Mouse (Mus musculus) liver, embryonic 15.5 days (tissue): ENCODE measurements around the gene Gmip. TPM values are rescaled to one million over a fixed set of nuclear protein-coding genes. Genes with fewer than 3 reads are reported as not detected.

Experiments
- ATAC-seq: fragments of 200-750 bp; cut with Nextera tagmentation; 2 replicates; pipeline ENCODE4 v1.8.0; 2017; ENCODE audit warnings: moderate number of reproducible peaks, mild to moderate bottlenecking, moderate library complexity; ENCODE audit not compliant: insufficient read depth
- H3K27ac ChIP-seq: fragments of 300-500 bp; sonication (generic); replicated peaks from 2 replicates; pipeline ENCODE4 v1.5.1; 2015; ENCODE audit warnings: mild to moderate bottlenecking, inconsistent platforms
- H3K27me3 ChIP-seq: fragments of 300-500 bp; sonication (generic); 2 replicates; pipeline ENCODE4 v1.6.1; 2015; ENCODE audit warnings: mild to moderate bottlenecking, inconsistent platforms
- H3K36me3 ChIP-seq: fragments of 300-500 bp; sonication (generic); replicated peaks from 2 replicates; pipeline ENCODE4 v1.6.1; 2015; ENCODE audit warnings: moderate library complexity, mild to moderate bottlenecking, inconsistent platforms
- H3K4me1 ChIP-seq: fragments of 300-500 bp; sonication (generic); replicated peaks from 2 replicates; pipeline ENCODE4 v1.6.1; 2015; ENCODE audit warnings: inconsistent platforms
- H3K4me2 ChIP-seq: fragments of 300-500 bp; sonication (generic); 2 replicates; pipeline ENCODE4 v1.6.1; 2015; ENCODE audit warnings: moderate library complexity, mild to moderate bottlenecking, inconsistent platforms
- H3K4me3 ChIP-seq: fragments of 300-500 bp; sonication (generic); replicated peaks from 2 replicates; pipeline ENCODE4 v1.5.1; 2015; ENCODE audit warnings: mild to moderate bottlenecking, inconsistent platforms
- H3K9ac ChIP-seq: fragments of 300-500 bp; sonication (generic); 2 replicates; pipeline ENCODE4 v1.6.1; 2015; ENCODE audit warnings: moderate library complexity, mild to moderate bottlenecking, inconsistent platforms
- H3K9me3 ChIP-seq: fragments of 300-500 bp; sonication (generic); replicated peaks from 2 replicates; pipeline ENCODE4 v1.6.1; 2016; ENCODE audit warnings: inconsistent platforms
- WGBS: fragments of 180-500 bp; shearing (Covaris S2); methylation state at CpG from one replicate; pipeline ENCODE4 v1.1.7; 2015; ENCODE audit warnings: mixed read lengths; ENCODE audit not compliant: insufficient replicate concordance; 5-methylcytosine and 5-hydroxymethylcytosine counted together
- polyA plus RNA-seq: library from polyadenylated mRNA; unstranded; fragments of >200 nt; fragmentation: Nextera tagmentation; extraction: Ambion mirVana; gene quantifications from 2 replicates; pipeline ENCODE4 v1.2.1, GENCODE M21; 2015

Gene Gmip
- polyA plus RNA-seq, 1 experiment from 2014 or later, result 5.7 TPM

- 85% methylated on average over 7 of the region's 7 CpGs for WGBS
- Histone ChIP-seq H3K4me1 (peaks cover 10% of the 10 kb centered on the region), H3K9me3 (no peaks in the 10 kb centered on the region), H3K36me3 (peaks cover 96% of the 10 kb centered on the region), H3K4me3 (no peak overlapping the region), H3K27me3 (no peaks in the 10 kb centered on the region), H3K4me2 (no peak overlapping the region), H3K9ac (no peak overlapping the region), H3K27ac (no peak overlapping the region)
- no peak for ATAC-seq
Observed at GRCm38 (mm10) chr8:69803366-69803765, 5.1 kb upstream of the Gmip start.

DNA sequence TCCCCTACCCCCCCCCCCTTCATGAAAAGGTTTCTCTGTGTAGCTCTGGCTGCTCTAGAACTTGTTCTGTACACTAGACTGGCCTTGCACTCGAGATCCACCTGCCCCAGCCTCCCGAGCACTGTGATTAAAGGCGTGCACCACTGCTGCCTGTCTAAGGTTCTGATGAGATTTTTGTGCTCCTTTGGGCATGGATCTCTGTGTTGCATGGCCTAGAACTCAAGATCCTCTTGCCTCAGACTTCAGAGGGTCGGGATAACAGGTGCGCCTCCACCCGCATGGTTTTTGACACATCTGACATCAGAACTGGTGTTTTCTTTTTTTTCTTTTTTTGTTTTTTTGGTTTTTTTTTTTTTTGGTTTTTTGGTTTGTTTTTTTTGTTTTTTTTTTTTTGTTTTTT lies 3.9 kb upstream of the Gmip start:
- no peaks in the 10 kb centered on the region for H3K9me3 ChIP-seq
- peaks cover 19% of the 10 kb centered on the region for H3K4me1 ChIP-seq
- no peak for ATAC-seq
- no peak overlapping the region for H3K4me2 ChIP-seq
- peaks cover 85% of the 10 kb centered on the region for H3K36me3 ChIP-seq
- H3K27me3 ChIP-seq, result no peaks in the 10 kb centered on the region
- no peak overlapping the region for H3K9ac ChIP-seq
- 80% methylated on average over 6 of the region's 6 CpGs for WGBS
- H3K4me3 ChIP-seq, result no peak overlapping the region
- no peak overlapping the region for H3K27ac ChIP-seq

GRCm38 (mm10) chr8:69805086-69805485 lies 3.4 kb upstream of the Gmip start:
- Histone ChIP-seq H3K27me3 (no peaks in the 10 kb centered on the region), H3K36me3 (peaks cover 79% of the 10 kb centered on the region), H3K4me3 (no peak overlapping the region), H3K4me2 (no peak overlapping the region), H3K4me1 (peaks cover 19% of the 10 kb centered on the region), H3K9ac (no peak overlapping the region), H3K27ac (no peak overlapping the region), H3K9me3 (no peaks in the 10 kb centered on the region)
- no peak for ATAC-seq
- 87% methylated on average over 10 of the region's 10 CpGs for WGBS

GRCm38 (mm10) chr8:69805491-69805890 lies 3.0 kb upstream of the Gmip start:
- H3K36me3 ChIP-seq, result peaks cover 75% of the 10 kb centered on the region
- no peak for ATAC-seq
- 85% methylated on average over 9 of the region's 9 CpGs for WGBS
- H3K4me1 ChIP-seq, result peaks cover 19% of the 10 kb centered on the region
- H3K9me3 ChIP-seq, result no peaks in the 10 kb centered on the region
- no peaks in the 10 kb centered on the region for H3K27me3 ChIP-seq
- no peak overlapping the region for H3K9ac ChIP-seq
- no peak overlapping the region for H3K4me2 ChIP-seq
- H3K4me3 ChIP-seq, result no peak overlapping the region
- 0 out of 2 replicates have a peak overlapping the region, but pooled peaks have one; percentile 6 for H3K27ac ChIP-seq

- no peak overlapping the region for H3K27ac ChIP-seq
Observed at GRCm38 (mm10) chr8:69807236-69807635, 1.2 kb upstream of the Gmip start.

DNA sequence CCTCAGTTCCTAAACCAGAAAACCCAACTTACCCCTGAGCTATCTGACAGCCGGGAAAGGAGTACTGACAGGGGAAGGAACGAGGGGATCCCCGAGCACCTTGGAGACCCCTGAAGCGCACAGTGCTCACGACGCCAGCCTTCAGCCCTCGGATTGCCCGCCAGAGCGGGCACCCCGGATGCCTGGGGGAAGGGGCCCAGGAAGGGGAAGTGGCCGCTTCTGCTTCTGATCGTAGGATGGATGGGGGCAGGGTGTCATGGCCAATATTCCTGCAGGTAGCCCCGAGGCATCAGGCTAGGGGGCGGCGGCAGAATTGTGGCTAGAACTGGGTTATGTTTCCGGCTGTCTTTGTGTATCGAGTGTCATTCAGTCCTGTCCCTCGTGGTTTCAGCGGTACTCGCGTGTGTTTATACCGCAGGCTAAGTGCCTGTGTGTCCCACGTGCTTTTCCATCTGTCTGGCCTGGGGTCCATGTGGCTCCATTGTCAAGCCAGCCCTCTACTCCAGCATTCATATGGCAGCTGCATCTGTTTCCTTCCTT lies 455 bp downstream of the Gmip start:
- ATAC-seq, result peak; percentile 22; the same call in 1 of the 2 replicates
- peak overlapping the region; percentile 62 for H3K4me3 ChIP-seq
- peaks cover 19% of the 10 kb centered on the region for H3K4me1 ChIP-seq
- H3K9me3 ChIP-seq, result no peaks in the 10 kb centered on the region
- H3K9ac ChIP-seq, result peak overlapping the region; percentile 48
- peaks cover 49% of the 10 kb centered on the region for H3K36me3 ChIP-seq
- no peaks in the 10 kb centered on the region for H3K27me3 ChIP-seq
- peak overlapping the region; percentile 87 for H3K4me2 ChIP-seq
- peak overlapping the region; percentile 10; the same call in 1 of the 2 replicates for H3K27ac ChIP-seq
- under 1% methylated on average over 23 of the region's 23 CpGs for WGBS

More at GRCm38 (mm10) chr8:69807236-69807635, 1.2 kb upstream of the Gmip start:
- Histone ChIP-seq H3K4me2 (no peak overlapping the region), H3K4me1 (peaks cover 19% of the 10 kb centered on the region), H3K36me3 (peaks cover 66% of the 10 kb centered on the region), H3K27me3 (no peaks in the 10 kb centered on the region), H3K9me3 (no peaks in the 10 kb centered on the region), H3K9ac (no peak overlapping the region), H3K4me3 (no peak overlapping the region)
- WGBS, result 78% methylated on average over 5 of the region's 5 CpGs
- no peak for ATAC-seq

DNA sequence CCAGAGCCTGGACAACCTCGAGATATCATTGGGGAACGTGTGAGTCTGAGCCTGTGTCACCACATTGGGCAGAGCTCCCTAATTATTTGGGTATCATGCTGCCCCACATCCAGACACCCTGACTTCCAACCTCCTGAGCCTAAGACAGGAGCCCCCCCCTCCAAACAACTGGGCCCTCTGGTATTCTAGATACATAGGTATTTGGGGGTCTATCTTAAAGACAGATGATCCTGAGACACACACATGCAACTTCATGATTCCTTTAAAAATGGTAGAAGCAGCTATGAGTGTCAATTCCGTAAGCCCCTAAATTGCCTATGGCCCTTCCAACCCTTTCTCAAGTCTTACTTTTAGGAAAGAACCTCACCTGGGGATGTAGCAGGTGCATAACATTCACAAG lies 1.3 kb downstream of the Gmip start:
- Histone ChIP-seq H3K4me1 (peaks cover 19% of the 10 kb centered on the region), H3K36me3 (peaks cover 49% of the 10 kb centered on the region), H3K27ac (no peak overlapping the region), H3K9ac (no peak overlapping the region), H3K27me3 (no peaks in the 10 kb centered on the region), H3K4me3 (no peak overlapping the region), H3K4me2 (peak overlapping the region; percentile 87), H3K9me3 (no peaks in the 10 kb centered on the region)
- ATAC-seq, result no peak
- 40% methylated on average over 3 of the region's 3 CpGs for WGBS

- H3K4me2 ChIP-seq, result no peak overlapping the region
- H3K9ac ChIP-seq, result no peak overlapping the region
- H3K27me3 ChIP-seq, result no peaks in the 10 kb centered on the region
- H3K4me1 ChIP-seq, result no peaks in the 10 kb centered on the region
- no peak overlapping the region for H3K27ac ChIP-seq
- H3K4me3 ChIP-seq, result no peak overlapping the region
- no peak for ATAC-seq
- H3K9me3 ChIP-seq, result no peaks in the 10 kb centered on the region
- peaks cover 29% of the 10 kb centered on the region for H3K36me3 ChIP-seq
- 65% methylated on average over 2 of the region's 2 CpGs for WGBS
Observed at GRCm38 (mm10) chr8:69814881-69815280, 6.4 kb downstream of the Gmip start.

- WGBS, result 75% methylated on average over 4 of the region's 4 CpGs
Observed at GRCm38 (mm10) chr8:69815396-69815795, 6.9 kb downstream of the Gmip start.

GRCm38 (mm10) chr8:69820466-69820865 lies 12.0 kb downstream of the Gmip start:
- no peak for ATAC-seq
- Histone ChIP-seq H3K4me2 (no peak overlapping the region), H3K36me3 (peaks cover 8% of the 10 kb centered on the region), H3K27me3 (peaks cover 9% of the 10 kb centered on the region; the same call in 1 of the 2 replicates), H3K27ac (no peak overlapping the region), H3K9me3 (no peaks in the 10 kb centered on the region), H3K4me3 (no peak overlapping the region), H3K4me1 (peaks cover 13% of the 10 kb centered on the region), H3K9ac (no peak overlapping the region)
- 72% methylated on average over 9 of the region's 9 CpGs for WGBS

More at GRCm38 (mm10) chr8:69815396-69815795, 6.9 kb downstream of the Gmip start:
- Histone ChIP-seq H3K36me3 (peaks cover 29% of the 10 kb centered on the region), H3K4me1 (no peaks in the 10 kb centered on the region), H3K4me2 (no peak overlapping the region), H3K27ac (no peak overlapping the region), H3K4me3 (no peak overlapping the region), H3K9ac (no peak overlapping the region), H3K27me3 (no peaks in the 10 kb centered on the region), H3K9me3 (no peaks in the 10 kb centered on the region)
- ATAC-seq, result no peak

- Histone ChIP-seq H3K27me3 (peaks cover 9% of the 10 kb centered on the region; the same call in 1 of the 2 replicates), H3K27ac (no peak overlapping the region), H3K4me3 (peak overlapping the region; percentile 53), H3K9ac (peak overlapping the region; percentile 39; the same call in 1 of the 2 replicates), H3K4me2 (peak overlapping the region; percentile 79), H3K36me3 (peaks cover 6% of the 10 kb centered on the region), H3K4me1 (peaks cover 13% of the 10 kb centered on the region), H3K9me3 (no peaks in the 10 kb centered on the region)
- ATAC-seq, result no peak
- under 1% methylated on average over 20 of the region's 22 CpGs for WGBS
Observed at GRCm38 (mm10) chr8:69821971-69822385, 13.5 kb downstream of the Gmip start.
